Mouse (Mus musculus) T-cell, adult 66 days (primary cell): ENCODE data around the gene Rce1. TPM values are rescaled to one million over a fixed set of nuclear protein-coding genes. Genes with fewer than 3 reads are reported as not detected.

ENCODE experiments used
- total RNA-seq, 2 experiments: library from RNA; stranded (reverse); gene quantifications; 3 replicates in 1 of 2; 4 replicates in 1 of 2; pipeline ENCODE4 v1.2.4; 2023

The Rce1 gene
- total RNA-seq = 10 to 100 TPM; 53.2 to 59.2 TPM

DNA sequence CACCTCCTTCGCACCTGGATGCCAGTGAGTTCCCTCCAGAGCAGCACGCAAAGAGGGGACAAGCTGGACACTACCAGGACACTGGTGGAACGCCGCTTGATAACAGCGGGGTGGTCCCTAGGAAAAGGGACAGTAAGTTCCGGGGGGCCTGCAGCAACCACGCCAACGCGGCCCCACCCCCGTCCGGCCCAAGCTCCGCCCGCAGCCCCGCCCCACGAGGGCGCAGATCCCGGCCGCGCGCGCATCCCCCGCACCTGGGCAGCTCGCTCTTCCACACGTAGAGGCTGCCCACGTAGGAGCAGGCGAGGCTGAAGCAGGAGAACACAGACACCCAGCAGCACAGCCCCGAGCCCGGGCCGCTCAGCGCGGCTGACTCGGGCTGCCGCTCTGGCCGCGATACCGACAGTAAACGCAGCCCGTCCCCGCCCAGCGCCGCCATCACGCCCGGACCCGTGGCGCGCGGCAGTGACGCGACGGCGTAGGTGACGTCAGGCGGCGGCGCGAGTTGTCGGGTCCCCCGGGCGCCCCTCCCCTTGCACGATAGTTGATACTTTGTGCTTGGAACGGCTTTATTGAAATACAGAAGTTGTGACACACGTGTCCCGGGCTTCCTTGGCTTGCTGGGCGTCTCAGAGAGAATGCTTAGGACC lies at the start of gene Rce1:
TSS of gene Rce1 (minus strand) at position 463 of the 650 bp plus-strand sequence.

DNA sequence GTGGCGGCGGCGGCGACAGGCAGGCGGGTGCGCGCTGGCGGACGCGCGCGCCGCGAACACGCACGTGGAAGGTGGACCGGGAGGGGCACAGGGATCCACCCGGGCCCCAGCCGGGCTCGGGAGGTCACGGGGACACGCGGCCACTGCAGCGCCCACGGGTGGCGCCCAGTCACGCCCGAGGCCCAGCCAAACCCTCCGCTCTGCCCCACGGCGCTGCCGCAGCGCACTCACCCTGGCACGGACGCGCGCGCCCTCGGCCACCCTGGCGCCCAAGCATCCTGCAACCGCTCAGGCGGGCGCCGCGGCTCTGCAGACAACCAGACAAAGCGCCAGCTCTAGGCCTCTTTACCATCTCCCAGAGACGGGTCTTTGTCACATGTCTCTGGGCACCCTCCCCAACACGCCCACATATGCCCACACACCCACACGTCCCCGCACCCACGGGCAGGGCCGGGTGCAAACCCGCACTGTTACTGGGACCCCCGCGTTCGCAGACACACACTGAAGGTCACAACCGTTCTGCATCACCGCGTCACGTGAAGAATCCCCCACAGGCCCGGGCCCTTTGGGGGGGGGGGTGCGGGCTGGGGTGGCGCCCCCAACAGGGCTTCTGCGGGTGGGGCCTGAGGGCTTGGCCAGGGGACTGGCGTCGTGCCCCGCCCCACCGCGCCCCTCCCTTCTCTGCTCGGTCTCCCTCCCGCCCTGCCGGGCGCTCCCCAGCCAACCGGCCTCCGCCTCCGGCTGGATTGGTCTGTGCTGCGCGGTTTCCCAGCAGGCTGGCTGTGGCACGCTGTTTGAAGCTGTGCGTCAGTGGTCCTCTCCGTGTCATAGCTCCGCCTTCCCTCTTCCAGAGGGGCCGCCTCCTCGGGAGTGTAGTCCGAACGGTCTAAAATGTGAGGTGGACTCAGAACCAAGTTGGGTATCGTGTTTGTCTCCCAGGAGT lies 10.0 kb downstream of the Rce1 start, which contains the start of gene Lrfn4:
TSS of gene Lrfn4 (minus strand) at position 517 of the 943 bp plus-strand sequence.

Other genes starting within 250 kb of the Rce1 start
- 100 to 1,000 TPM; 155 to 160 TPM for gene Kdm2a, start 227.4 kb downstream of the Rce1 start, total RNA-seq
- 1 to 10 TPM in 1 of 2 experiments, under 1 TPM in 1; 0.39 to 1.8 TPM for gene Rhod, start 186.2 kb downstream of the Rce1 start, total RNA-seq
- not detected for gene Syt12, start 148.2 kb downstream of the Rce1 start, total RNA-seq
- gene 2010003K11Rik, start 127.1 kb downstream of the Rce1 start, total RNA-seq = not detected
- gene Pcx, start 115.2 kb downstream of the Rce1 start, total RNA-seq = 1 to 10 TPM; 2.3 to 4.6 TPM
- under 1 TPM; 0.29 to 0.53 TPM for gene Lrfn4, start 10.0 kb downstream of the Rce1 start, total RNA-seq
- not detected for gene Gm960, start 73.0 kb upstream of the Rce1 start, total RNA-seq
- under 1 TPM in 1 of 2 experiments, not detected in 1; 0.09 TPM for gene Sptbn2, start 85.5 kb upstream of the Rce1 start, total RNA-seq
- 10 to 100 TPM; 24.8 to 30.7 TPM for gene Rbm4b, start 130.9 kb upstream of the Rce1 start, total RNA-seq
- 100 to 1,000 TPM in 1 of 2 experiments, 10 to 100 TPM in 1; 98.1 to 112 TPM for gene Rbm4, start 168.3 kb upstream of the Rce1 start, total RNA-seq
- gene Gm21992, start 186.0 kb upstream of the Rce1 start, total RNA-seq = 10 to 100 TPM; 27.8 to 51.8 TPM
- gene Rbm14, start 186.0 kb upstream of the Rce1 start, total RNA-seq = 10 to 100 TPM; 84.8 to 95.2 TPM
- gene Ccs, start 213.7 kb upstream of the Rce1 start, total RNA-seq = 10 to 100 TPM; 51.0 to 53.8 TPM
- gene Ccdc87, start 213.7 kb upstream of the Rce1 start, total RNA-seq = not detected
- gene Ctsf, start 229.5 kb upstream of the Rce1 start, total RNA-seq = 1 to 10 TPM; 3.8 to 4.1 TPM